Mouse (Mus musculus) limb, embryonic 11.5 days (tissue): ENCODE data around the gene Rnf167. TPM values are rescaled to one million over a fixed set of nuclear protein-coding genes. Genes with fewer than 3 reads are reported as not detected.

Source experiments
- ATAC-seq: fragments of 200-750 bp; cut with Nextera tagmentation; 2 replicates; pipeline ENCODE4 v1.8.0; 2017; ENCODE audit warnings: low read depth; ENCODE audit not compliant: insufficient number of reproducible peaks, low FRiP score, low TSS enrichment
- DNase-seq: peaks from one replicate; pipeline ENCODE4 v3.0.0-alpha.2; 2015; ENCODE audit warnings: low spot score
- H3K27ac ChIP-seq: fragments of 300-500 bp; sonication (generic); replicated peaks from 2 replicates; pipeline ENCODE4 v1.5.1; 2014; ENCODE audit warnings: low read depth, mild to moderate bottlenecking, low read length
- H3K27me3 ChIP-seq: fragments of 300-500 bp; sonication (generic); 2 replicates; pipeline ENCODE4 v1.6.1; 2014; ENCODE audit warnings: mild to moderate bottlenecking, low read length, mixed read lengths; ENCODE audit not compliant: control insufficient read depth, insufficient read depth
- H3K36me3 ChIP-seq: fragments of 300-500 bp; sonication (generic); 2 replicates; pipeline ENCODE4 v1.6.1; 2014; ENCODE audit warnings: mild to moderate bottlenecking, low read length, moderate library complexity, mixed read lengths; ENCODE audit not compliant: control insufficient read depth, insufficient read depth
- H3K4me1 ChIP-seq: fragments of 300-500 bp; sonication (generic); 2 replicates; pipeline ENCODE4 v1.6.1; 2014; ENCODE audit warnings: low read length, mixed read lengths; ENCODE audit not compliant: control insufficient read depth, insufficient read depth
- H3K4me2 ChIP-seq: fragments of 300-500 bp; sonication (generic); 2 replicates; pipeline ENCODE4 v1.6.1; 2014; ENCODE audit warnings: low read depth, mild to moderate bottlenecking, moderate library complexity; ENCODE audit not compliant: severe bottlenecking
- H3K4me3 ChIP-seq: fragments of 300-500 bp; sonication (generic); 2 replicates; pipeline ENCODE4 v1.5.1; 2014; ENCODE audit warnings: low read depth, low read length
- H3K9ac ChIP-seq: fragments of 300-500 bp; sonication (generic); 2 replicates; pipeline ENCODE4 v1.6.1; 2014; ENCODE audit warnings: mild to moderate bottlenecking, low read length
- H3K9me3 ChIP-seq: fragments of 300-500 bp; sonication (generic); 2 replicates; pipeline ENCODE4 v1.6.1; 2016; ENCODE audit warnings: low read length; ENCODE audit not compliant: control insufficient read depth
- WGBS: fragments of 180-500 bp; shearing (Covaris S2); extraction: QIAGEN DNeasy Blood & Tissue Kit; methylation state at CpG from one replicate; pipeline ENCODE4 v1.1.7; 2014; 5-methylcytosine and 5-hydroxymethylcytosine counted together
- polyA plus RNA-seq: library from polyadenylated mRNA; unstranded; fragments of >200 nt; fragmentation: Nextera tagmentation; extraction: Ambion mirVana; gene quantifications from 2 replicates; pipeline ENCODE4 v1.2.1, GENCODE M21; 2014

The Rnf167 gene
- polyA plus RNA-seq, 1 experiment from 2014 or later, result 99.1 TPM

GRCm38 (mm10) chr11:70655571-70656455 lies 8.8 kb downstream of the Rnf167 start:
- no peaks in the 10 kb centered on the region for H3K27me3 ChIP-seq
- DNase-seq, result peak; percentile 79
- no peaks in the 10 kb centered on the region for H3K9me3 ChIP-seq
- H3K27ac ChIP-seq, result peak overlapping the region; percentile 97
- H3K4me1 ChIP-seq, result peaks cover 34% of the 10 kb centered on the region
- H3K4me2 ChIP-seq, result peak overlapping the region; percentile 96
- peak overlapping the region; percentile 98 for H3K9ac ChIP-seq
- peaks cover 15% of the 10 kb centered on the region for H3K36me3 ChIP-seq
- under 1% methylated on average over 61 of the region's 61 CpGs for WGBS
- peak; percentile 13; the same call in 1 of the 2 replicates for ATAC-seq
- H3K4me3 ChIP-seq, result peak overlapping the region; percentile 100

- peak overlapping the region; percentile 100 for H3K4me3 ChIP-seq
- 2% methylated on average over 16 of the region's 16 CpGs for WGBS
- peaks cover 29% of the 10 kb centered on the region for H3K4me1 ChIP-seq
- peak; percentile 70 for ATAC-seq
- peak overlapping the region; percentile 98 for H3K9ac ChIP-seq
- DNase-seq, result peak; percentile 81
- H3K27ac ChIP-seq, result peak overlapping the region; percentile 97
- H3K4me2 ChIP-seq, result peak overlapping the region; percentile 96
- no peaks in the 10 kb centered on the region for H3K9me3 ChIP-seq
- H3K27me3 ChIP-seq, result no peaks in the 10 kb centered on the region
- peaks cover 8% of the 10 kb centered on the region for H3K36me3 ChIP-seq
Measured at GRCm38 (mm10) chr11:70656456-70656927, 9.5 kb downstream of the Rnf167 start.

- H3K4me1 ChIP-seq, result peaks cover 27% of the 10 kb centered on the region
- peak within 1 kb of the TSS; percentile 100 for H3K4me3 ChIP-seq
- WGBS, result 2% methylated on average over 3 of the region's 3 CpGs
- peak within 1 kb of the TSS; percentile 96 for H3K4me2 ChIP-seq
- H3K36me3 ChIP-seq, result peaks cover 6% of the 10 kb centered on the region
- H3K9me3 ChIP-seq, result no peaks in the 10 kb centered on the region
- DNase-seq (no peak), ATAC-seq (0 out of 2 replicates have a peak, but pooled peaks have one; percentile 18)
- no peaks in the 10 kb centered on the region for H3K27me3 ChIP-seq
- peak within 1 kb of the TSS; percentile 97 for H3K27ac ChIP-seq
- H3K9ac ChIP-seq, result peak within 1 kb of the TSS; percentile 98
Measured at GRCm38 (mm10) chr11:70656964-70657363, 9.9 kb downstream of the Rnf167 start, which contains the start of gene Eno3. TSS of gene Eno3 (plus strand) at chr11:70657202.

GRCm38 (mm10) chr11:70657573-70657972 lies 10.5 kb downstream of the Rnf167 start:
- Histone ChIP-seq H3K9ac (no peak overlapping the region), H3K4me3 (no peak overlapping the region)

GRCm38 (mm10) chr11:70657991-70658390 lies 11.0 kb downstream of the Rnf167 start:
- 61% methylated on average over 9 of the region's 9 CpGs for WGBS
- peaks cover 22% of the 10 kb centered on the region for H3K4me1 ChIP-seq
- no peak overlapping the region for H3K9ac ChIP-seq
- DNase-seq (no peak), ATAC-seq (no peak)
- no peaks in the 10 kb centered on the region for H3K9me3 ChIP-seq
- no peak overlapping the region for H3K4me3 ChIP-seq
- H3K4me2 ChIP-seq, result peak overlapping the region; percentile 96; the same call in 1 of the 2 replicates
- H3K27me3 ChIP-seq, result no peaks in the 10 kb centered on the region
- peaks cover 4% of the 10 kb centered on the region; the same call in 1 of the 2 replicates for H3K36me3 ChIP-seq
- peak overlapping the region; percentile 97 for H3K27ac ChIP-seq

More at GRCm38 (mm10) chr11:70657573-70657972, 10.5 kb downstream of the Rnf167 start:
- Histone ChIP-seq H3K36me3 (peaks cover 5% of the 10 kb centered on the region; the same call in 1 of the 2 replicates), H3K27ac (peak overlapping the region; percentile 97), H3K27me3 (no peaks in the 10 kb centered on the region), H3K9me3 (no peaks in the 10 kb centered on the region), H3K4me1 (peaks cover 25% of the 10 kb centered on the region), H3K4me2 (peak overlapping the region; percentile 96)
- no peak for DNase-seq
- WGBS, result 56% methylated on average over 6 of the region's 6 CpGs
- ATAC-seq, result no peak

GRCm38 (mm10) chr11:70658521-70658920 lies 11.5 kb downstream of the Rnf167 start:
- Histone ChIP-seq H3K4me3 (no peak overlapping the region), H3K27ac (no peak overlapping the region), H3K27me3 (no peaks in the 10 kb centered on the region), H3K4me2 (no peak overlapping the region), H3K36me3 (peaks cover 4% of the 10 kb centered on the region; the same call in 1 of the 2 replicates), H3K9ac (no peak overlapping the region), H3K4me1 (peaks cover 22% of the 10 kb centered on the region), H3K9me3 (no peaks in the 10 kb centered on the region)
- ATAC-seq (no peak), DNase-seq (no peak)
- 80% methylated on average over 5 of the region's 5 CpGs for WGBS

GRCm38 (mm10) chr11:70658942-70659341 lies 11.9 kb downstream of the Rnf167 start:
- H3K9me3 ChIP-seq, result no peaks in the 10 kb centered on the region
- H3K36me3 ChIP-seq, result peaks cover 6% of the 10 kb centered on the region
- no peak overlapping the region for H3K27ac ChIP-seq
- ATAC-seq, result no peak
- H3K4me1 ChIP-seq, result peaks cover 22% of the 10 kb centered on the region
- DNase-seq, result no peak
- no peaks in the 10 kb centered on the region for H3K27me3 ChIP-seq
- H3K4me3 ChIP-seq, result no peak overlapping the region
- 73% methylated on average over 8 of the region's 8 CpGs for WGBS
- H3K4me2 ChIP-seq, result no peak overlapping the region
- no peak overlapping the region for H3K9ac ChIP-seq

GRCm38 (mm10) chr11:70660571-70660970 lies 13.5 kb downstream of the Rnf167 start:
- Histone ChIP-seq H3K9ac (no peak overlapping the region), H3K27ac (no peak overlapping the region), H3K27me3 (no peaks in the 10 kb centered on the region), H3K4me1 (peaks cover 22% of the 10 kb centered on the region), H3K4me3 (no peak overlapping the region), H3K4me2 (no peak overlapping the region), H3K36me3 (peaks cover 16% of the 10 kb centered on the region), H3K9me3 (no peaks in the 10 kb centered on the region)
- 83% methylated on average over 8 of the region's 8 CpGs for WGBS
- ATAC-seq, result no peak
- no peak for DNase-seq
